Mouse (Mus musculus): ENCODE measurements around the gene Ssh1.

The Ssh1 gene

GRCm38 (mm10) chr5:113932310-113932709, 61.4 kb downstream of the Ssh1 start:
- no peak for DNase-seq (ENCODE audit: low spot score in 2 of 2)

DNA sequence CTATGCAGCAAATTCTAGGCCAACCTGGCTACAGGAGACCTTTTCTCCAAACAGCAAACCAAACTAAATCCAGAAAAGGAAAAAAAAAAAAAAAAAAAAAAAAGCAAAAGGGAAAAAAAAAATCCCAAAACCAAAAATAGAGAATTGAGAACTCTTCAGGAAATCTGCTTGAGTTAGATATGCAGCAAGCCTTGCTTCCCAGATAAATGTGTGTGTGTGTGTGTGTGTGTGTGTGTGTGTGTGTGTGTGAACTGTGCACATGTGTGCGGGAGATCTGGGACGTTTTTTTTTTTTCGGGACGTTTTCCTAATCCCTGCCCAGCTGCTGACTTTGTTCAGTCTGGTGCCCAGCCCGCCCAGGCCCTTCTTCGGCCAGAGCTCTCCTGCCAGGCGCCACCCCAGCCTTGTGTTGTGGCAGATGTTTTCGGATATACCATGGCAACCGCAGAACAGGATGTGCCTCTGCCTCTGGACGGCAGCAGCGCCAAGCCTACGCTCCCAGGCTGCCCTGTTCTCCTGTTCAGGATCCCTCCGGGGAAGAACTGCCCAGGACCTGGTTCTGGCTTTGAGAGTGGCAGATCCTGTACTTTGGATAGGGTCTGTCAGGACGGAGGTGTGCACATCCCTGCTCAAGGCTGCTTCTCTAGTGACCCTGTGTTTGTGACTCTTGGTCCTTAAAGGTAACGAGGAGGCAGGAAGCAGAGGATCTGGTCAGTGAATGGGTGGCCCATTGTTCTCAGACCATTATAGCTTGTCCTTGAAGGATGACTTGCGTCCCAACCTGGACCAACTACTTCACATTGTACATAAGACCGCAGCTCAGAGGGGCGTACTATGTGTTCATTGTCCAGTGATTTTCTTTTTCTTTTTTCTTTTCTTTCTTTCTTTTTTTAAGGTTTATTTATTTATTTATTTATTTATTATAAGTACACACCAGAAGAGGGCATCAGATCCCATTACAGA, 62.8 kb downstream of the Ssh1 start:
- DNase-seq (ENCODE audit: low spot score in 2 of 2) = no peak

DNA sequence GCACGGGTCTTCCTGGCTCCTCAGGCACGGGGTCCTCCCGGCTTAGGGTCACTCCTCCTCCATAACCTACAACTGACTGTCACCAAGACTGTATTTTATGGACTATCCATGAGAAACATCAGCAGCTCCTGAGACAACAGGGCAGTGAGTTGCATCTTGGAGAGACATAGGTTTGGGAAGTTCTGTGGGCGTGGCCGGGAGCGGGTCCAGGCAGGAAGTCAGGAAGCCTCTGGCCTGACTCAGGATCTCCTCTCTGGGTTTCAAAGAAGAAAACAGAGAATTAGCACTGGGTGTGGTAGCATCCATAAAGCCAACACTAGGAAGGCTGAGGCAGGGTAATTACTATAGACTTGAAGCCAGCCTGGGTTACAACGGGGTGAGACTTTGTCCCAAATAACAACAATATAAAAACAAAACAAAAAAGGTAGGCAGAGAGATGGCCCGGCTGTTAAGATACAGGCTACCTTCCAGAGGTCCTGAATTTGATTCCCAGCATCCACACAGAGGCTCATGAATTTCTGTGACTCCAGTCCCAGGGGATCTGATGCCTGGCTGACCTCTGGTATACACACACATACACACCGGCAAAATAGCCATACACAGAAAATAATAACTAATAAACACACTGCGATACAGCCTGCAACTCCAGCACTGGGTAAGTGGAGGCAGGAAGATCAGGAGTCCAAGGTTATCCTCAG, 63.6 kb downstream of the Ssh1 start:
- no peak for DNase-seq (ENCODE audit: low spot score in 2 of 2)

DNA sequence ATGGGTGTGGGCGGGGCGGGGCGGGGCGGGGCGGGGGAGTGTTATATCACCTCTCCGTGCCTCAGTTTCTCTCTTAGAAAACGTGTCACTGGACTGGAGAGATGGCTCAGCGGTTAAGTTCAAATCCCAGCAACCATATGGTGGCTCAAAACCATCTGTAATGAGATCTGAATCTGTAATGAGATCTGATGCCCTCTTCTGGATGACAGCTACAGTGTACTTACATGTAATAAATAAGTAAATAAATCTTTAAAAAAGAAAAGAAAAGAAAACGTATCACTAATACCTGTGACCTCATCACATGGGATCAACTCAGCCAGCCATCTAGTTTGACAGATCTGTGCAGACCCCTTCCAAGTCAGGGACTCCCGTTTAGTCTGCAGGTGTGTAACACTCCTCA, 64.2 kb downstream of the Ssh1 start:
- DNase-seq (ENCODE audit: low spot score in 2 of 2) = no peak

GRCm38 (mm10) chr5:113924608-113925007, 69.1 kb downstream of the Ssh1 start:
- DNase-seq (ENCODE audit: low spot score in 2 of 2) = no peak

DNA sequence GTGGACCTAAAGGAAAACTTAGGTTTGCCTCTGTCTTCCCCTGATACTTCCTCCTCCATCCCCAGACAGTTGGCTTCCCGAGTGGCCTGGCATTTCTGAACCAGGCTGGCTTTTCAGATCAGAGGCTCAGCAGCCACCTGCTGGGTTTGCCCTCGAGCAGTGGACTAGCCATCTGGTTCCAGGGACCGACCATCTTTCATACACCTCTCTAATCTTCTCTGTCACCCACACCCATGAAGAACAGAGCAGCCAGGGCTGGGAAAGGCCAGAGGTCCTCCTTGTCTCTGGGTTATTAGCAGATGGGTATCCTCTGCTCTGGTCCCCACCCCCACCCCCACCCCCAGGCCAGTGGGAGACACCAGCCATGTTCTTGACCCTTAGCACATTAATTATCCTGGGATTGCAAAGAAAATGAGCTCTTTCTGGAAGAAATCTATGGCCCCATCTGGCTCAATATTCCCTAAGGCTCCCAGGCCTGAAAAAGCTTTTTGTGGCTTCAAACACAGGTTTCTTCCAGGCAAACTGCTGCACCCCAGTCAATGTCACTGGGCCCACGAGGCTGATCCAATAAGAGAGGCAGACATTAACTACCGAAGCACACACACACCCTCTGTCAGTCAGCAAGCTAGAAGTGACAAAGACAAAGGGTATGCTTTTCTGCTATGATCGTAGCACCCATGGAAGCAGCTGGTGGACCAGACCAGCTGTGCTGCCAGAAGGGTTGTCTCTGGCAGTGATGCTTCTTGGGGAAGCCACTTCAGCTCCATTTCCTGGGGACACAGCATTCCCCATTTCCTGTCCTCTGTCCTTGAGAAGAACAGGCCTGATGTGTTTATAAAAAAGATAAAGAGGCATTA, 72.2 kb downstream of the Ssh1 start:
- peak in 1 of 2 experiments; percentile 42 for DNase-seq (ENCODE audit: low spot score in 2 of 2)

DNA sequence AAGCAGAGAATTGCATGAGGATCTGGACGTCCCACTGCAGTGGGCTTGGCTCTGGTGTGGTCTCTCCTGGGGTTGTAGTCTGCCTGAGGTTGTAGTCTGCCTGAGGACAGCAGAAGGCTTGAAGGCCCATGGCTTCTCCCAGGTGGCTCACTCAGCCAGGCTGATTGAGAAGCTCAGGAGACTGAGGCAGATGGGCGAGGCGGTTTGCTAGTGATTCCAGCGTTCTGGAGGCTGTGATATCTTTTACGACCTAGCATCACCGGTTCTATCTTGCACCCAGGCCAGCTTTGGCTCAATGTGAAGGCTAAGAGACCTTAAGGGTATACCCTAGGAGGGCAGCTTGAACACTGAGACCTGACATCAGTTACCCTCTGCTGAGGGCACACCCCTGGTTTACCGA, 74.6 kb downstream of the Ssh1 start:
- DNase-seq (ENCODE audit: low spot score in 2 of 2) = no peak

DNA sequence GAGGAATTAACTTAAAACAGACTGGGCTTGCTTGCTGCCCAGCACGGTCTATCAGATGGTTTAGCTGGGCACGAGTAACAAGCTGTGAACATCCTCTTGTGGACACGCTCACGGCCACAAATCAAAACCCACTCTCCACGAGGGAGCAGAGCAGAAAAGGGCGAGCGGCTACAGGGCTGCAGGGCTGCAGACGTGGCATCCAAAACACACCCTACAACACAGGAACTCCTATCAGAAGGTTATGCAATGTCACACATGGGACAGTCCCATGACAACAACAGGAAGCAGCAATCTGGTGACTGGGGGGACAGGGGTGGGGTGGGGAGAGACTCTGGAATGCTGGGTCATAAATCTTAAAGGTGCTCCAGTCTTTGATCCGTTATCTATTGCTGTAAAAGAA, 75.0 kb downstream of the Ssh1 start:
- DNase-seq (ENCODE audit: low spot score in 2 of 2) = no peak

DNA sequence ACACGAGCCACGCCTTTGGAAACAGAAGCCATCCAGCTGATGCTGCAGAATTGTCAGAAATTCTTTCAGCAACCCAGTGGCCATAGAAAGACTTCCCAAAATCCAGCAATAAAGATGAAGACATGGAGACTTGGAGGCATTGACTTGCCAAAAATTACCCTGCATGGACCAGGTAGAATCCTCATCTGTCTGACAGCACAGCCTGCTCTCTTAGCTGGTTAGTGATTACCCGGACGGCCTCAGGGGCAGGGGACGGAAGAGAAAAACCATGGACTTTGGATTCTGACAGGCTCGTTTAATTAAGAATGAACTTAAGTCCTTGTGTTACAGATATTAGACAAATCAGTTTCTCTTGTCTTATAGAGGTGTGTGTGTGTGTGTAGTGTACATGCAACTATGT, 83.0 kb downstream of the Ssh1 start:
- DNase-seq (ENCODE audit: low spot score in 2 of 2) = no peak

DNA sequence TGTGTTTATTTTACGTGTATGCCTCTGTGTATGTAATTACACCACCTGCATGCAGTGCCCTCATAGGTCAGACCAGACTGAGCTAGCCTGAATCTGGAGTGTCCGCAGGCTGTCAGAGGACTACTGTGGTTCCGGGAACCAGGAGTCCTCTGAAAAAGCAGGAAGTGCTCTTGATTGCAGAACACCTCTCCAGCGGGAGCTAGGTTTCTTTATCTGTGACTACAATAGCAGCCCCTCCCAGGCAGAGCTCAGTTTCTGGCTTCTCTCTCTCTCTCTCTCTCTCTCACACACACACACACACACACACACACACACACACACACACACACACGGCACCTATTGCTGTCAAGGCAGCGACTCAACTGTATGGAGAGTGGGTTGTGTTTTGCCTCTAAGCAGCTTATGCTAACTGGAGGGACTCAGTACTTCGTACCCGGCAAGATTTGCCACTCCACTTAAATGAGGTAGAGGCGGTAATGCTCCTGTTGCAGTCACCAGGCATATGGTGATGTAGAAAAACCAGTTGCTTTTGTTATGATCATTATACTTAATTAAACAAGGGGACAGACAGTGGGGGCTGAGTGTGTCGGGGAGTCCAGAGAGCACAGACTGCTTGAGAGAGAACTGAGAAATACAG, 83.5 kb downstream of the Ssh1 start:
- no peak for DNase-seq (ENCODE audit: low spot score in 2 of 2)

GRCm38 (mm10) chr5:113908592-113909441, 84.9 kb downstream of the Ssh1 start, which contains the start of gene Coro1c:
Gene Coro1c, minus strand, starts transcription at chr5:113908758.
- peak; percentile 99 to 100 for DNase-seq (ENCODE audit: low spot score in 2 of 2)

DNA sequence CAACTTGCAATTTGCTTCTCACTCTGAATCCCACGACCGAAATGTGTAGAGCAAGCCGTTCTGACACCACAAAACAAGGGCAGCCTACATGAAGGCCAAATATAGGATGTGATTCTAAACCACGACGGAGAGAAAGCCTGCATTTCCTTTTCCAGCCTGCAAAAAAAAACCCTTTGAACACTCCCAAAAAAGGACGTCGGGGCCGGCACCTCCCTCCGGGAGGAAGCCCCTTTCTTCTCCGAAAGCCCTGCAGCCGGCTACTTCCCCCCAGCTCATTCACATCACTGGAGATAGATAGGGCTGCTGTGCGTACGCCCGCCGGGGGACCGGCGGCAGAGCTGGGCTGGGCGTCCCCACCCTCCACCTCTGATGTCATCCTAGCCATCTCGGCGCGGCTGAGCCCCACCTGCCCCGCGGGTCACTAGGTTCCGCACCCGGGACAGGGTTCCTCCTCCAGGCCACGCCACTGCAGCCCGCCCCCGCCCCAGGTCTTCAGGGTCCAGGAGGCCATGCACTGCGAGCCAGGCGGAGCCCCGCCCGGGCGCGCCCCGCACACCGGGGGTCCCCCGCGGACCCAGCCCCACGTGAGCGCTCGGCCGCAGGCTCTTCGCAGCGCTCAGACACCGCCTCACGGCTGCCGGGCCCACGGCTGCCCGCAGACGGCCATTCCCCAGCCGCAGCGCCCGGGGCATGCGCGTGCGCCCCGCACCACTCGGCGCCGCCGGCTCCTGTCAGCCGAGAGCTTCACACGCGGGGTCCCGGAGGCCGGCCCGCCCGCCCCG, 85.7 kb downstream of the Ssh1 start:
- DNase-seq (ENCODE audit: low spot score in 2 of 2) = peak in 1 of 2 experiments; percentile 34

DNA sequence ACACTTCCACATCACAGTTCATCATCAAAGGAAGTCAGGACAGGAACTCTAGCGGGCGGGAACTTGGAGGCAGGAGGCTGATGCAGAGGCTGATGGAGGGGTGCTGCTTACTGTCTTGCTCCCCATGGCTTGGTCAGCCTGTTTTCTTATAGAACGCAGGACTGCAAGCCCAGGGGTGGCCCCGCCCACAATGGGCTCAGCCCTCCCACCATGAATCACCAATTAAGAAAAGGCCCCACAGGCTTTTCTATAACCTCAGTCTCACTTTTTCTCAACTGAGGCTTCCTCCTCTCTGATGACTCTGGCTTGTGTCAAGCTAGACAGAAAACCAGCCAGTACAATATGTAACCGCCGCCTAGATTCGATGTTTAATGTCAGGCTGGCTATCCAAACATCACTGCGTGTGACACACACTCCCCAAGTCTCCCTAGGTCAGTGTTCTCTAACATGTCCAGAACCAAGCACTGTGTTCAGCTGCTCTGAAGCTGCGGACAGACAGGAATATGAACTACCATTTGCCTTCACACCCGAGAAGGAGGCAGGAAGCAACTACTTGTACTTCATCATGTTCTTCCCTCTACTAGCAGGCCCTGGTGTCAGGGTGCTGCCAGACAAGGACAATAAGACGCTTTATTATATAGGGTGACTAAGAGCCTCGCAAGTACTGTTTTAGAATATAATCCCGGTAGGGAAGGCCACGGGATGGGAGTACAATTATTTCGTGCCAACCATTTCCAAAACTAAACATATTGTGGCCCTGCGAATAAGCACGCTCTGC, 86.5 kb downstream of the Ssh1 start:
- DNase-seq (ENCODE audit: low spot score in 2 of 2) = no peak

DNA sequence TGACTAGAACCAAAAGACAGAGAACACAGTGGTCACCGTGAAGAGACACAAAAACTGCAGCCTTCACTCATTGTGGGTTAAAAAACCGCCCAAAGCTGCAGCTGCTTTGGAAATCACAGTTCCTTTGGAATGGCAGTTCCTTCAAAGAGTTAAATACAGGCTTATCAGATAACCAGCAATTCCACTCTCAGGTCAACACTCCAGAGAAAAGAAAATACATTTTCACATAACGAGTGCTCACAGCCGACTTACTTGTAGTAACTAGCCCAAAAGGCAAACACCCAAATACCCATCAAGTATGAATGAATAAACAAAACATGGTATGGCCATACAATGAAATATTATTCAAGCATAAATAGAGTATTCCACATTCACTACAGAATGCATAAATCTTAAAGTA, 88.7 kb downstream of the Ssh1 start:
- DNase-seq (ENCODE audit: low spot score in 2 of 2) = no peak

GRCm38 (mm10) chr5:113902983-113903382, 90.7 kb downstream of the Ssh1 start:
- DNase-seq (ENCODE audit: low spot score in 2 of 2) = no peak

DNA sequence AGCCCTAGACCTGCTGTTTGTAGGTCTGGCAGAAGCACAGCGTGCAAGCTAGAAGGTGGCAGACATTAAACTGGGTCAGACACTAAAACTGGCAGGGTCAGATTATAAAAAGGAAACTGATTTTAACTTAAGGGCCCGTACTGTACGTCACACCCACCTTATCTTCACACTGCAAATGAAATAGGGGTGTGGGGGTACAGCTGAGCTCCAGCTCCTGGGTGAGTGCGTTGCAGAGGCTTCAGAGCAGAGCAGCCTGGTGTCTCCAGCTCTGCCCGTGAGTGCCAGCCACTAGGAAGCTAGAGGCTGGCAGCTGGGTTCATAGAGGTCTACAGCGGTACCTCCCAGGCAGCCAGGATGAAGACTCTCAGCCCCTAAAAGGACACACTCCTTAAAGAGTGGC, 91.7 kb downstream of the Ssh1 start:
- DNase-seq (ENCODE audit: low spot score in 2 of 2) = no peak

- DNase-seq (ENCODE audit: low spot score in 2 of 2) = no peak
Measured at GRCm38 (mm10) chr5:113901074-113901571, 92.6 kb downstream of the Ssh1 start.

DNA sequence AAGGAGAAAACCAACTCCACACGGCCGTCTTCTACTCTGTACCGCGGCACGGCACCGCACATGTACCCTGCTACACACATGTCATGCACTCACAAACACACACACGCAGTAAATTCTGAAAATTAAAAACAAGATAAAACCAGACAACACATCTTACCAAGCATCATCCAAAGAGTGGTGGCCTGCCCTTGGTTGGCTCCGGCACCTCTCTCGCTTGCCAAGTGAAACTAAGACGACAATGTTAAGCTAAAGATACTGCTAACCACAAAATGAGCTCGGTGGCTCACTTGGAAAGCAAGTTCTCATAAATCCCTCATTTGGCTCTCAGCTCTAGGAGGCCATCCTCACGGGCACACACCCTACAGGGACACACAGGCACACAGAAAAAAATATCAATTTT, 94.2 kb downstream of the Ssh1 start:
- DNase-seq (ENCODE audit: low spot score in 2 of 2) = no peak

GRCm38 (mm10) chr5:113892005-113892404, 101.7 kb downstream of the Ssh1 start:
- no peak for DNase-seq (ENCODE audit: low spot score in 2 of 2)
